Mouse (Mus musculus) CH12.LX (cell line): ENCODE measurements at regions not wholly inside any gene's neighbourhood (a gene's known extent, or its start where the extent isn't known, plus 50 kb on each side); places are given as distances from the start of the nearest gene placed in this dataset.

Experiments used
- CTCF ChIP-seq, 2 experiments: IDR thresholded peaks in 1 of 2; conservative IDR thresholded peaks in 1 of 2; 2 replicates each; pipeline ENCODE4 v1.5.1; 2011 to 2012; ENCODE audit warnings: low read depth in 2 of 2, low read length in 2 of 2, improper control_type of control experiment in 1 of 2, inconsistent platforms in 1 of 2, mild to moderate bottlenecking in 1 of 2, moderate library complexity in 1 of 2
- GABPA ChIP-seq: IDR thresholded peaks from 2 replicates; pipeline ENCODE4 v1.6.1; 2012; ENCODE audit warnings: low read depth, low read length, improper control_type of control experiment, inconsistent platforms; ENCODE audit not compliant: insufficient replicate concordance
- MAZ ChIP-seq: IDR thresholded peaks from 2 replicates; pipeline ENCODE4 v1.6.1; 2012; ENCODE audit warnings: low read depth, mild to moderate bottlenecking, inconsistent platforms, low read length, improper control_type of control experiment, moderate library complexity
- POLR2A ChIP-seq: IDR thresholded peaks from 2 replicates; pipeline ENCODE4 v1.6.1; 2011; ENCODE audit warnings: low read depth, mild to moderate bottlenecking, improper control_type of control experiment, low read length
- RAD21 ChIP-seq: IDR thresholded peaks from 2 replicates; pipeline ENCODE4 v1.6.1; 2011; ENCODE audit warnings: low read depth, mild to moderate bottlenecking, low read length, improper control_type of control experiment, moderate library complexity
- USF1 ChIP-seq: IDR thresholded peaks from 2 replicates; pipeline ENCODE4 v1.6.1; 2014; ENCODE audit warnings: low read depth, mild to moderate bottlenecking, inconsistent platforms, low read length, improper control_type of control experiment
- ZC3H11A ChIP-seq: IDR thresholded peaks from 2 replicates; pipeline ENCODE4 v1.6.1; 2012; ENCODE audit warnings: low read depth, mild to moderate bottlenecking, inconsistent platforms, low read length, improper control_type of control experiment
- ZNF384 ChIP-seq: IDR thresholded peaks from 2 replicates; pipeline ENCODE4 v1.6.1; 2012; ENCODE audit warnings: low read depth, low read length, improper control_type of control experiment, inconsistent platforms

- no peak for TF ChIP-seq CTCF (conservative IDR thresholded peaks at IDR 0.05 in 1 of 2, IDR thresholded peaks at IDR 0.05 in 1 of 2; ENCODE audit: low read depth in 2 of 2, low read length in 2 of 2)
- TF ChIP-seq ZNF384, result no peak
- TF ChIP-seq POLR2A, result no peak
- TF ChIP-seq USF1, result no peak
- TF ChIP-seq GABPA, result no peak
- no peak for TF ChIP-seq ZC3H11A
- no peak for TF ChIP-seq RAD21
- TF ChIP-seq MAZ, result no peak
These were observed 58.6 kb upstream of the Gdf10 start for GRCm38 (mm10) chr14:33864796-33865195.
